Mouse (Mus musculus): ENCODE data around the gene Zfp819. TPM values are rescaled to one million over a fixed set of nuclear protein-coding genes. Genes with fewer than 3 reads are reported as not detected.

Gene Zfp819
- total RNA-seq (2021): not detected

DNA sequence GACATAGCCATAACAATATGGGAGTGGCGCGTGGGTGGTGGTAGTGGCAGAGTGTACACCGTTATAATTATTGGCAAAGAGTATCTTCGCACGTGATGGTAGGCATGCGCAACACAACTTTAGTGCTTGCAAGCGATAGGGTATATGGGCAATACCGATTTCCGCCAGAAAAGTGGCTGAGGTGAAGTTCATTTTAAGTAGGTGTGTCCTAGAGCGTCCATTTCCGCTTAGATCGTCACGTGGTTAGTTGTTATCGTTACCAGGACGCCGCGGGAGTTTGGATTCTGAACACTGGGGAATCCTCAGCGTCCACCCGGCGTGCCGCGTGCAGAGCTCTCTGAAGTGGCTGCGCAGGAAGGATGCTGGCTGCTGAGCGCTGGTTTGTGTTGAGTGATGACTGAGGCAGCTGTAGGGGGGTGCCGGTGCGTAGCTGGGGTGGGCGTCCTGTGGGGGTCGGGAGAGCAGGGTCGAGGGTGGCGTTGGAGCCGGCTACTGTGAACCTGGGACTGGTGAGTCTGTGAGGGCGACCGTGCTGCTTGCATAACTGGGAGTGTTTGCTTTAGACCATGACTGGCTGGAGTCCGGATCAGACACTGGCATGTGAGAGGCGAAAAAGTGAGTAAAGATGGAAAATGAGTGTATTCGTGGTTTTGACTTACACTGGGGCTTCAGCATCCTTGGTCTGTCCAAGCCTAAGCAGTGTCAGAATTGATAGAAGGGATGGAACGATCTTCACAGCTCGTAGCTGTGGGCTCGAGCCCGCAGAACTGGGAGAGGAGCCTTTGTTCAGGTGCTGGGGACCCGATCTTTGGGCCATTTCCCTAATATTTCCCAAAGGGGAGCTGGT is at the start of gene Zfp819:
Zfp819 (plus strand) TSS at position 274 of the 847 bp plus-strand sequence.
- intact Hi-C loops (cut with DNase I): no loop called here

DNA sequence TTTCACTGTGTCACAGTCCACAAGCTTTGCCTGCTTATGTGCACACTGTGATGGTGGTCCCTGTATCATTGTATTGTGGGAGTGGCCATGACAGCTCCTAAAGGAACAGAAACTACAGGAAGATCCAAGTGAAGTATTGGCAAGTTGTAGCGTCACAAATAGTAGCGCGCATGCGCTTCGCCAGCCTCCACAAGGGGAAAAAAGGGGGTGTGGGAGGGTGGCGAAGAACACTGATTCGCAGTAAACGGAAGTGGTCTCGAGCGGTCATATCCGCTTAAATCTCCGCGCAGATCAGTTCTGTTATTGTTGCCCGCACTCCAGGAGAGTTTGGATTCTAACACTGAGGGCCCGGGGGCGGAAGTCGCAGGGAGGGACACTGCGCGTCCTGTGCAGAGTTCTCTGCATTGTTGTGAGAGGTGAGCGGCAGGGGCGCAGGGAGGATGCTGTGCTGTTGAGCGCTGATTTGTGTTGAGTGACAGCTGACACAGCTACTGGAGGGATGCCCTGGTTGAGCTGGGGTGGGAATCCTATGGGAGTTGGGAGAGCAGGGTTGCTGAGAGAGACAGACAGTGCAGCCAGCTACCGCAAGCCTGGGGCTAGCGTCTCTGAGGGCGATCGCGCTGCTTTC is 44.8 kb upstream of the Zfp819 start, which contains the start of gene Zfp658:
Zfp658 (plus strand) TSS at position 251 of the 628 bp plus-strand sequence.
- intact Hi-C loops (cut with DNase I): loop anchor here (2.0 to 10.0 kb wide), 2 partner anchors 17 to 267 kb away; partner anchors contain the start of gene Zfp719

More for the DNA sequence above, at the start of gene Zfp819:
- peak; percentile 12 for DNase-seq (ENCODE audit: low spot score)

DNA sequence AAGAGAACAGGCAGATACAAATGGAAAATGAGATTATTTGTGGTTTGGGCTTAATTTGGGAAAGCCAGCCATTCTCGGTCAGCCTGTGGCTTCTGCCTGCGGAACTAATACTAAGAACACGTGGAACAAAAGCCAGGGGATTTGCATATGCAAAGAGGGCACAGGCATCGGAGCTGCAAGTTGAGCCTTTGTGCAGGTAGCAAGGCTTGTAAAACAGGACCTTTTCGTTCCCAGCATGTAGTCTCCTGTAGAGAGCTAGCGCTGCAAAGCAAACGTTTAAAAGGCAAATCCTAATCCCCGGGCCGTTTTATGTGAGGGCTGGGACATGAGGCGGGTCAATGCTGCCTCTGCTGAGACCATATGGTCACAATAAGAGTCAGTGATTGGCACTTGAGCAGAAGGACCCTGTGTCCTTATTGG is 44.3 kb upstream of the Zfp819 start:
- DNase-seq (ENCODE audit: low spot score): no peak
- intact Hi-C loops (cut with DNase I): loop anchor here (2.0 to 10.0 kb wide), 2 partner anchors 16 to 268 kb away; partner anchors contain the start of gene Zfp719

More for the DNA sequence above, 44.8 kb upstream of the Zfp819 start, which contains the start of gene Zfp658:
- DNase-seq (ENCODE audit: low spot score): peak; percentile 73

DNA sequence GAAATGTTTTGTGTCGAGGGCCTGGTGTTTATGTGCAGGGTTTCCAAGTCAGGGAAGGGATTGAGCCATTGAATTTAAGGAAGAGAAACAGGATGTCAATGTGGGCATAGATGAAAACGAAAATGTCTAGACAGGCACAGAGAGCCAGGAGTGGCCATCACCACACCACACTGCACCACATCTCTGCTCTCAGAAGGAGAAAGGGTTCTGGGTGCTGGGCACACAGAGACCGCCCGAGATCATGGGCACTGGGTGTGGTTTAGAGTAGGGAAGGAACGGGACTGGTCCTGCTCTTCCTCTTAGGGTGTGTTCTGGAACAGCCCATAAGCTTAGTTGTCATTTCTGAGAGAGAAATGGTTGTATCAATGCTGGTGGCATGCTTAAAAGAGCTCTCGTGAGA is 43.7 kb upstream of the Zfp819 start:
- DNase-seq (ENCODE audit: low spot score): no peak
- intact Hi-C loops (cut with DNase I): loop anchor here (2.0 to 10.0 kb wide), 2 partner anchors 16 to 268 kb away; partner anchors contain the start of gene Zfp719

DNA sequence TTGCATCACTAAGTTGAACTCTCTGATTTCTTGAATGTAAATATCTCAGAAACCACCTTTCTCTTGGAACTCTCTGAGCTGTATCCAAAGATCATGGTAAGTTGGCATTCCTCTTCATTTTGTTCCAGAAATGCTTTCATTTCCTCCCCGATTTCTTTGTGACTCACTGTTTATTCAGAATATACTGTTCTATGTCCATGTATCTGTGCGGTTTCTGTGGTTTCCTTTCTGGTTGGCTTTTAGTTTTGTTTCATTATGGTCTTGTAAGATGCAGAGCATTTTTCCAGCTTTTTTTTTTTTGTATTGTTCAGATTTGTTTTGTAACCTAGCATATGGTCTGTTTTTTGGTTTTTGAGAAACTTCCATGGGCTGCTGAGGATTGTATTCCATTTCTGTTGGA is 35.8 kb upstream of the Zfp819 start:
- no peak for DNase-seq (ENCODE audit: low spot score)
- intact Hi-C loops (cut with DNase I): no loop called here

DNA sequence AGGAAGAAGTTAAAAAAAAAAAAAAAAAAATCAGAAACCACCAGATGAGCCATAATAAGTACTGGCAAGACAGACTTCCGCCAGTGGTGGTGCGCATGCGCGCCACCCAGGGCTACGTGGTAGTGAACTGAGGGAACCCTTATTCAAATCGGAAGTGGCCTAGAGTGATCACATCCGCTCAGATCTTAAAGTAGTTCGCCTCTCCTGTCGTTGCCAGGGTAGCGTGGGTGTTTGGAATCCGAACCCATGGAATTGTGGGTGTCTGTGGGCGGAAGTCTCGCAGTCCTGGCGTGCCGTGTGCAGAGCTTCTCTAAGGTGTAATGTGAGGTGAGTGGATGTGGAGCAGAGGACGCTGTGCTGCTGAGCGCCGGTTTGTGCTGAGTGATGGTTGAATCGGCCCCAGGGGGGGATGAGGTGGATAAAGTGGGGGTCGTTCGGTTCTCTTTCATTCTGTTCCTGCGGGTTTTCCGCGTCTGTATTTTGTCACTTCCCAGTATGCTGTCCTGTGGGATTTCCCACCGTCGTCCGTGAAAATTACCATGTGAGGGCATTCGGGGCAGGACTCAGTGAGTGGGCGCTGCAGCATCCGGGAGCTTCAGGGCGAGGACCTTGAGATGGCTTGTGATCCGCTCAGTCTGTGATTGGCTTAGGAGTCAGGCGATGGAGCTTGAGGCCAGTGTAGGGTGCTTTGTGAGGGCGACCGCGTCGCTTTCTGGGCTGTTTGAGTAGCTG is 27.4 kb upstream of the Zfp819 start, which contains the start of gene Zfp719:
Zfp719 (plus strand) TSS at position 171 of the 732 bp plus-strand sequence.
- intact Hi-C loops (cut with DNase I): loop anchor here (1.0 to 10.0 kb wide), 4 partner anchors 13 to 205 kb away; partner anchors contain the start of genes Ctu1, Klk10 and Zfp658
- peak; percentile 86 for DNase-seq (ENCODE audit: low spot score)

DNA sequence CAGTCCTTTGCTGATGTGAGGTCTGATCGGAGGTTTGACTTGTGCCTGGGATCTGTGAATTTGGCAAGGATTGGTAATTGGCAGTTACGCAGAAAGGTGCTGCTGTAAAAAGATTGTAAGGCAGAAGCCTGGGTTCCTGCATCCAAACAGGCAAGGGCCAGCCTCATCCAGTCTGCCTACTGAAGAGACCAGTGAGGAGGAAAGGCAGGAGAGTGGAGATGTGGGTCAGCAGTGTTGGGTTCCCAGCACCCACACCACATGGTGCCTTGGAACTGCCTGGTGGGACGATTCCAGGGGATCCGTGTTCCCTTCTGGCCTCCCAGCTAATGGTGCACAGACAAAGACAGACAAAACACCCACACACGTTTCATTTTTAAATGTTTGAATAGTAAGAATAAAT is 26.4 kb upstream of the Zfp819 start:
- DNase-seq (ENCODE audit: low spot score): no peak
- intact Hi-C loops (cut with DNase I): loop anchor here (1.0 to 10.0 kb wide), 3 partner anchors 12 to 204 kb away; partner anchors contain the start of genes Ctu1 and Klk10

DNA sequence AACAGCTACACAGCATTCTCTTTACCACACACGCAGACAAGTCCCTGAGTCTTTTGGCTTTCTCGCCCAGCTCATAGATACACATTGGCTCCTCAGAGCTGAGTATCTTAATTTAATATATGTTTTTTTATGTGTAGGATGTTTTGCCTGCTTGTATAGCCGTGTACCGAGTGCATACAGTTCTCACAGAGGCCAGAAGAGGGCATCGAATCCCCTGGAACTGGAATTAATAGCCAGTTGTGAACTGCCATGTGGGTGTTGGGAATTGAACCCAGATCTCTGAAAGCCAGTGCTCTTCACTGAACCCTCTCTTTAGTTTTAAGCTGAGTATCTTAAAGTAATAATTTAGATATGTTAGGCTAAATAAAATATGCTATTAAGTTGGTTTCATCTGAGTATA is 22.2 kb upstream of the Zfp819 start:
- no peak for DNase-seq (ENCODE audit: low spot score)
- intact Hi-C loops (cut with DNase I): loop anchor here (5.0 to 10.0 kb wide), 2 partner anchors 88 to 200 kb away; partner anchors contain the start of genes Ctu1 and Klk10

DNA sequence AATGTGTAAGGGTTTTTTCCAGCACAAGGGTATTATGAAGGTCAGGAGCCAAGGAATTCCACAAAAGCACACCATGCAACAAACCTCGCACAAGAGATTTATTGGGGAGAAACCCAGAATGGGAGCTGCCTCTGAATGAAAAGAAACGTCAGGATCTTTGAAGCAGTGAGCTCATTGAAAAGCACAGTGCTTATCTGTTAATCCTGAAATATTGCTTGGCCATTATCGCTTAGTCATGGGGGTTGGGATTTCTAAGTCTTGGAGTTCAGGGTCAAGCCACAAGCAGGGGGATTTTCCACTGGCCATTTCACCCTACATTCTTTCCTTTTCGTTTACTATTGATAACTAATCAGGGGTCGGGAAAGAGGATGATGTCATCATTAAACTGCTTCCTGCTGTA is 5.1 kb upstream of the Zfp819 start:
- intact Hi-C loops (cut with DNase I): no loop called here
- no peak for DNase-seq (ENCODE audit: low spot score)

DNA sequence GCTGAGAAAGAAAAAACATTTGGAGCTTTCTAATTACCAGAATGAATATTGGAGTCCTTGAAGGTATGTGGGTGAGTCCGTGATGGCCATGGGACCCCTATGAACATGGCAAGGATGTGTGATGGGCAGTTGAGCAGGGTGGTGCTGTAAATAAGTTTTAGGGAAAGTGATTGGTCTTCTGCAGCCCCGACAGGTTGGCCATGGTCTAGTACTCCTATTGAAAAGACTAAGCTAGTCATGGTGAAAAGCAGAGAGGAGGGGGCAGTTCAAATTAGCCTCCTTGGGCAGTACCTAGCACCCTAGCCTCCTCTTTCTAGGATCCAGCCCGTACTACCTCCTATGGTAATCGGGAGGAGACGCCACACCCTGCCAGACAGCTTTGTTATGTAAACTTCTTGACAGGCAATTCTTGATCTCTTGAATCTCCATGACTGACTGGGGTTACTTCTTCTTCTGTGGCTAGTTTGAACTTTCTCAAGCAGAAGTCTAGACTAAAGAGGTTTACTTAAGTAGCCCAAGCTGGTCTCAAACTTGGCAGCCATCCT is 846 bp downstream of the Zfp819 start:
- intact Hi-C loops (cut with DNase I): no loop called here
- no peak for DNase-seq (ENCODE audit: low spot score)

DNA sequence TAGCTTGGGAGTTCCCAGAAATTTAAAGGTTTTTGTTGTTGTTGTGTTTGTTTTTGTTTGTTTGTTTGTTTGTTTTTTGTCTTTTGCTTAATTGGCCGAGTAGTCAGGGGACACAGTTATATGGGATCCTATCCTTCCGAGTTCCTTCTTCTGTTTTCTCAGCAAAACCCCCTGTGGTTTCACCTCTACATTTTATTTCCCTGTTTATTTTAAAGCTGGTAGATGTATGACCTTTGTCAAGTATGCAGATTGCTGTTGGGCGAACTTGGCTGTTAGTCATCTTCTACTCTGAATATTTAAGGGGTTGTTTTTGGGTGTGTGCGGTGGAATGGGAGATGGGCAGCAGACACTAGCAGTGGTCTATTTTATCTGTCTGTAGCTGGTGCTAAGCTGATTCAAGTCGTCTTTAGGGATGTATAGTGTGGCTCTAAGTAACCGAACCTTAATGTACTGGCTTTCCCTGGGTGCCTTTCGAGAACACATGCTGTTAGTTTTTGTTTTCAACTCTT is 1.4 kb downstream of the Zfp819 start:
- no peak for DNase-seq (ENCODE audit: low spot score)
- intact Hi-C loops (cut with DNase I): no loop called here

DNA sequence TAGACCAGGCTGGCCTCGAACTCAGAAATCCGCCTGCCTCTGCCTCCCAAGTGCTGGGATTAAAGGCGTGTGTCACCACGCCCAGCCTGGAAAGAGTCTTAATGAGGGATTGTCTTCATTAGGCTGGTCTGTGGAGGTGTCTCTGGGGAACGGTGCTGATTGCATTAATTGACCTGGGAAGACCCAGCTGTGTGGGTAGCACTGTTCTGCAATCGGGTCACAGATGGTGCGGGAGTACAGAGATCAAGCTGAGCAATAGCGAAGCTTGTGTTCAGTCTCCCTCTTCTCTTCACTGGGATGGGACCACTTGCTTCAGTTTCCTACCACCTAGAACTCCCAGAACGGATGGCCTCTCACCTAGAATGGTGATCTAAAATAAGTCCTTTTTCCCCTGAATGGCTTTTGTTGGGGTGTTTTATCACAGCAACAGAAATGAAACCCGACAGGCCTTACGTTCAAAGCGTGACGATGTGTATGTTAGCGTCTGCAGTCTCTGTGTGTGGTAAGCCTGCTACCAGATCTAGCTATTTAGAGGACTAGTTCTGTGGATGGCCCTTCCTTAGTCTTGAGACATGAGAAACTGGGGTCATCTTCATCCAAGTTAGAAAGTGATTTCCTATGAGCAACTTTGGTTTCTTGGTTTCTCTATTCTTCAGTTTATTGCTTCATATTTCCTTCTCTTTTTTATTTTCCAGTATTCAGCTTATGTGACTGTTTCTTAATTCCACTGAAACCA is 7.0 kb downstream of the Zfp819 start:
- DNase-seq (ENCODE audit: low spot score): no peak
- intact Hi-C loops (cut with DNase I): no loop called here

DNA sequence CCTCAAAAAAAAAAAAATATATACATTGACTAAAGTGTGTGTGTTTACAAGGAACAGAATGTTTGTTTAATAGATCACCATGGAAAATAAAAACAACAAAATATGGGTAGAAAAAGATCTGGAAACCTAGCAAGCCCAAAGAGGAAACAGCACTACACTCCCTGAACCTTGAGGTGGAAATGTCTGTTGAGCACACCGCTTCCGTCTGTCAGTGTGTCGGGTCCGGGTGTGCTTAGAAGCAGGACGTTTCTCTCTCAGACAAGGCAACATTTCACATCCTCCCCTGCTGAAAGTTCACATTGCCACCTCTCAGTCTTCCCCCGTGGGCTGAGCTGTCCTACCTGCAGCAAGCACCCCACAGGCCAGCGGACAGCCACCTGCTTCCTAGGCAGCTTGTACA is 16.0 kb downstream of the Zfp819 start:
- DNase-seq (ENCODE audit: low spot score): no peak
- intact Hi-C loops (cut with DNase I): no loop called here

DNA sequence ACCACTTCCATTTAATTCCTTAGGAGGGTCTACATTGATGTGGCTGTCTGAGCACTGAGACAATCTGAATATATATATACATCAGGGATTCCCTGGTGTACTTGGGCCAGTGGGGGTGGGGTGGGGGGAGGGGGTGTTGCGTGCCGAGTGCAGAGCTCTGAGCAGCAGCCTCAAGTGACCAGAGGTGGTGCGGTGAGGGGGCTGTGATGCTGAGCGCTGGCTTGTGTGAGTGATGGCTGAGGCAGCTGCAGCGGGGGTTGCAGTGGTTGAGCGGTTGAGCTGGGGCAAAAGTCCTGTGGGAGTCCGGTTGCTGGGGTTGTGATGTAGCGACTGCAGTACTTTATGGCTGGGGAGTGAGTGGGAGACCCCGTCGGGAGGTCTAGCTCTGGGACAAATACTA is 16.9 kb downstream of the Zfp819 start:
- DNase-seq (ENCODE audit: low spot score): no peak
- intact Hi-C loops (cut with DNase I): no loop called here

DNA sequence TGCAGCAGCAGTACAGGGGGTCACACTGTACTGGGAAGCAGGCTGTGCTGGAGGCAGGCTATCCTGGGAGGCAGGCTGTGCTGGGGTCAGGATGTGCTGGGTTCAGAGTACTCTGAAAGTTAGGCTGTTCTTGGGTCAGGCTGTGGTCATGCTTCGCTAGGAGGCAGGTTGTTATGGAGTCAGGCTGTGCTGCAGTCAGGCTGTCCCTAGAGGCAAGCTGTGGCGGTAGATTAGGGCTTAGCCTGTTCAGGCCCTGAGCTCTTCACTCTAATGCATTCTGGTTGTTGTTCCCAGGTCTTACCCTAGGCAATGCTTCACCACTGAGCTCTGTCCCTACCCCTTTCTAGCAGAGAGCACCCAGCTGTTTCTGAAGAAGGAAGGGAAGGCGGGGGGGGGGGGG is 18.1 kb downstream of the Zfp819 start:
- intact Hi-C loops (cut with DNase I): no loop called here
- no peak for DNase-seq (ENCODE audit: low spot score)

DNA sequence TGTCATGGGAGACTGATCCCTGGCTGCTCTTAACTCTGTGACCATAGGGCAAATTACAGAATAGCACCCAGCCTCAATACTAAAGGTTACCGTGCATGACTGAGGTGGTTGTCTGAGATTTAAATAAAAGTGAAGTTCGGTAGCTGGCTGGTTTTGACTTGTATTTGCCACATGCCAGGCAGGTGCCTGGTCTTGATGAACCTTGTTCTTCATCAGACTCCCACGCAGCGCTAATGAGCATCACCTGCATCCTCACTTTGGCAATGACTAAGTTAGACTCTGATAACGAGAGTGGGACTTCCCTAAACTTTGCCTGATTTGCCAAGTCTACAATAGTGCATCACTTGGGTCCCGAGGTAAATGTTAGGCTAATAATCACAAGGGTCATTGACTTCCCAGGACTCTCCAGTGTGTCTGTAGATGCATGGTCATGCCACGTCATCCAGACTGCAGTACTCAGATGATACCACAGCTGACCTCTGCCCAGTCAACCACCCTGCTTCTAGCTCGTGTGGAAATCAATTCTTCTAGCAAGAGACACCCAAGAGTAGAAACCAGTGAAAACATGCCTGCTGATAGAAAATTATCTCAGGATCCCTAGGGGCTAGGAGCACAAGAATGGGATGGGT is 18.9 kb downstream of the Zfp819 start:
- no peak for DNase-seq (ENCODE audit: low spot score)
- intact Hi-C loops (cut with DNase I): no loop called here

DNA sequence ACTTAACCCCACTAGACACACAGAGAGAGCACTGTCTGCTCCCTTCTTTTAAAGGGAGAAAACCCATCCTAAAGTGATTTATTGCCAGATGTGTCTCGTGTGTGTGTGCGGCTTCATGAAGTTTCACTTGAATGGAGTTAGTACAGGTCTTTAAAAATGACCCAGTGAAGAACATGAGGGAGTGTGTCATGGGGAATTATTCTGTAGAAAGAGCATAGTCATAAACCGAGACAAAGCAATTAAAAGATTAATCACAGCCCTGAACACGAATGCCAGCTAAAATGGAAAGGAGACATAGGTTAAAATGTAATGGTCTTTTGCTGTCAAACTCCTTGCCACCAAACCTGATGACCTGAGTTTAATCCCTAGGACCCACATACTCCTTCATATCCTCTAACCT is 27.0 kb downstream of the Zfp819 start:
- DNase-seq (ENCODE audit: low spot score): no peak
- intact Hi-C loops (cut with DNase I): no loop called here

DNA sequence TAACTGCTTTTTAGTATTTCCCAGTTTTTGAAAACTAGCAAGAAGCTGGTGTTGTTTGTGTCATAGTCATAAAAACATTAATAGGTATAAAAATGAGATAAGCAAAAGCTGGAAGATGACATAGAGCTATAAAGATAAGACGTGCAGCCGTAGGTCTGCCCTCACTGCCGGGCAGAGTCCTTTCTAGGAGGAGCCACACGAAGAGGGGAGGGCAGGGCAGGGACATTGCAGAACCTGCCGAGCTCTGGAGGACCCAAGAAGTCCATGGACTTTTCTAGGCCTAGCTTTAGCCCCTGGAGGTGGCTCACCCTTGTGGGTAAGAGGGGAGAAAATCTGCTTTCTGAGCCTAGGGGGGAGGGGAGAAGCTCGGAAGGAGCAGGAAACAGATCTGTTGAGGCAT is 27.5 kb downstream of the Zfp819 start, which contains the start of gene Ceacam18:
Ceacam18 (plus strand) TSS at position 208 of the 400 bp plus-strand sequence.
- DNase-seq (ENCODE audit: low spot score): no peak
- intact Hi-C loops (cut with DNase I): no loop called here

All from heart, postnatal 25 days (tissue).